Mouse (Mus musculus) stomach, embryonic 16.5 days (tissue): Measurements from ENCODE around the gene Ripor1. TPM values are rescaled to one million over a fixed set of nuclear protein-coding genes. Genes with fewer than 3 reads are reported as not detected.
"Not testable (repeated sequence)": the region's sequence is repeated elsewhere in the genome, so short reads cannot be mapped to it uniquely, and the experiment has no call there.

Experiments used
- ATAC-seq: fragments of 200-750 bp; cut with Nextera tagmentation; 2 replicates; pipeline ENCODE4 v1.8.0; 2017; ENCODE audit warnings: moderate number of reproducible peaks, moderate TSS enrichment; ENCODE audit not compliant: insufficient read depth, low FRiP score
- H3K27ac ChIP-seq: fragments of 300-500 bp; sonication (generic); 2 replicates; pipeline ENCODE4 v1.5.1; 2014; ENCODE audit warnings: low read length
- H3K27me3 ChIP-seq: fragments of 300-500 bp; sonication (generic); 2 replicates; pipeline ENCODE4 v1.6.1; 2014; ENCODE audit warnings: low read length, control low read depth, mixed read lengths; ENCODE audit not compliant: control insufficient read depth, insufficient read depth
- H3K36me3 ChIP-seq: fragments of 300-500 bp; sonication (generic); 2 replicates; pipeline ENCODE4 v1.6.1; 2014; ENCODE audit warnings: low read length; ENCODE audit not compliant: control insufficient read depth, insufficient read depth
- H3K4me1 ChIP-seq: fragments of 300-500 bp; sonication (generic); 2 replicates; pipeline ENCODE4 v1.6.1; 2014; ENCODE audit warnings: low read length, control low read depth, mixed read lengths; ENCODE audit not compliant: control insufficient read depth, insufficient read depth
- H3K4me2 ChIP-seq: fragments of 300-500 bp; sonication (generic); 2 replicates; pipeline ENCODE4 v1.6.1; 2014; ENCODE audit warnings: low read depth, low read length, mixed read lengths
- H3K4me3 ChIP-seq: fragments of 300-500 bp; sonication (generic); replicated peaks from 2 replicates; pipeline ENCODE4 v1.5.1; 2014; ENCODE audit warnings: mild to moderate bottlenecking, low read length
- H3K9ac ChIP-seq: fragments of 300-500 bp; sonication (generic); 2 replicates; pipeline ENCODE4 v1.6.1; 2014; ENCODE audit warnings: low read length
- H3K9me3 ChIP-seq: fragments of 300-500 bp; sonication (generic); replicated peaks from 2 replicates; pipeline ENCODE4 v1.6.1; 2016; ENCODE audit warnings: low read length, control low read depth; ENCODE audit not compliant: control insufficient read depth
- WGBS: fragments of 180-500 bp; shearing (Covaris S2); extraction: QIAGEN DNeasy Blood & Tissue Kit; methylation state at CpG from one replicate; pipeline ENCODE4 v1.1.7; 2014; 5-methylcytosine and 5-hydroxymethylcytosine counted together
- polyA plus RNA-seq: library from polyadenylated mRNA; unstranded; fragments of >200 nt; fragmentation: Nextera tagmentation; extraction: Ambion mirVana; gene quantifications from 2 replicates; pipeline ENCODE4 v1.2.1, GENCODE M21; 2015

Gene Ripor1
- polyA plus RNA-seq, result 21.9 and 23.3 TPM in 2 replicates

DNA sequence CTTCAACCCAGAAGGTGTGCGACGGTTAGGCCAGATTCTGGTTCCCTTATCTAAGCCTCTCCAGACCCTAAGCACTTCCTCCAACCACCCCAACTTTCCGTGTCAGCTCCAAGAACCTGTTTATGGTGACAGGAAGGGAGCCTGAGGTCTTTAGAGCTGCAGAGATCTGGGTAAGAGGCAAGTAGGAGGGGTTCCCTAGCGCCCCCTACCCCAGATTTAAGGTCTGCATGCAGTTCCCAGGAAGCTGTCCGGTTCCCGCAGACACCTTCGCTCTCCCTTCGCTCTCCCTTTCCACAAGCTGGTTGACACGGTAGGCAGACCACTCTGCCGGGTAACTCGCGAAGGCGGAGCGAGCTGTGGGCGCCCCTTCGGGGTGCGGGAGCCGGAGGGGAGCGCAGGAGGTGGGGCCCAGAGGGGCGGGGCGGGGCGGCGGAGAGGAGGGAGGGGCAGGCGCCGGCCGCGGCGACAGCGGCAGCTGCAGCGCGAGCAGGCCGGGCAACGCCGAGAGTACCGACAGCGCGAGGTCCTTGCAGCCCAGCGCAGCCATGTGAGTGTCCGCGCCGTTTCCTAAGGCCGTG, at the start of gene Ripor1:
Ripor1 (plus strand) TSS at position 452 of the 578 bp plus-strand sequence.
- Histone ChIP-seq H3K4me3 (peak within 1 kb of the TSS; percentile 81), H3K9ac (peak within 1 kb of the TSS; percentile 88), H3K4me1 (peaks cover 19% of the 10 kb centered on the region), H3K27me3 (no peaks in the 10 kb centered on the region), H3K36me3 (no peaks in the 10 kb centered on the region), H3K9me3 (no peaks in the 10 kb centered on the region), H3K27ac (peak within 1 kb of the TSS; percentile 89), H3K4me2 (peak within 1 kb of the TSS; percentile 91)
- ATAC-seq, result peak; percentile 88
- WGBS, result 0% methylated on average over 39 of the region's 42 CpGs

GRCm38 (mm10) chr8:105562863-105563262, 42.2 kb upstream of the Ripor1 start:
- H3K36me3 ChIP-seq, result no peaks in the 10 kb centered on the region
- H3K27me3 ChIP-seq, result no peaks in the 10 kb centered on the region
- no peaks in the 10 kb centered on the region for H3K9me3 ChIP-seq
- H3K9ac ChIP-seq, result no peak overlapping the region
- H3K4me2 ChIP-seq, result no peak overlapping the region
- no peak overlapping the region for H3K4me3 ChIP-seq
- no peak for ATAC-seq
- H3K4me1 ChIP-seq, result peaks cover 15% of the 10 kb centered on the region
- 81% methylated on average over 3 of the region's 3 CpGs for WGBS
- H3K27ac ChIP-seq, result no peak overlapping the region

DNA sequence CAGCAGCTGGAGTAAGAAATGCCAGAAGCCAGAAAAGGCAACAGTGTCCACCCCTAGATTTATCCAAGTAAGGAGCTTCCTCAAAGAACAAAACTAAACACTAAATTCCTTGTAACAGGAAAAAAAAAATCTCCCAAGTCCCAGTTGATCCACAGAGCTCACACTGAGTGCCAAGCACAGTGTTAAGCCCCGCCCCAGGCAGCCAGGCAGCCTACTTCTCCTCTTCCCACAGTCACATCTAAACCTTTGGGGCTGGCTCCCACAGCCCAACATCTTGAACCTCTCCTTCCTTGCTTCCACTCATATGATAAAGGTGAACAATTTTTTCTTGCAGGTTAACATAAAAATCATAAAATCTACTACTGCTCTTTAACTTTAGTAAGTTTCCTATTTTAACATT, 41.2 kb upstream of the Ripor1 start:
- 73% methylated on average over 1 of the region's 1 CpGs for WGBS
- Histone ChIP-seq H3K9ac (no peak overlapping the region), H3K4me1 (peaks cover 15% of the 10 kb centered on the region), H3K9me3 (no peaks in the 10 kb centered on the region), H3K27ac (no peak overlapping the region; the same call in 1 of the 2 replicates), H3K4me2 (no peak overlapping the region), H3K27me3 (no peaks in the 10 kb centered on the region), H3K4me3 (no peak overlapping the region), H3K36me3 (no peaks in the 10 kb centered on the region)
- no peak for ATAC-seq

DNA sequence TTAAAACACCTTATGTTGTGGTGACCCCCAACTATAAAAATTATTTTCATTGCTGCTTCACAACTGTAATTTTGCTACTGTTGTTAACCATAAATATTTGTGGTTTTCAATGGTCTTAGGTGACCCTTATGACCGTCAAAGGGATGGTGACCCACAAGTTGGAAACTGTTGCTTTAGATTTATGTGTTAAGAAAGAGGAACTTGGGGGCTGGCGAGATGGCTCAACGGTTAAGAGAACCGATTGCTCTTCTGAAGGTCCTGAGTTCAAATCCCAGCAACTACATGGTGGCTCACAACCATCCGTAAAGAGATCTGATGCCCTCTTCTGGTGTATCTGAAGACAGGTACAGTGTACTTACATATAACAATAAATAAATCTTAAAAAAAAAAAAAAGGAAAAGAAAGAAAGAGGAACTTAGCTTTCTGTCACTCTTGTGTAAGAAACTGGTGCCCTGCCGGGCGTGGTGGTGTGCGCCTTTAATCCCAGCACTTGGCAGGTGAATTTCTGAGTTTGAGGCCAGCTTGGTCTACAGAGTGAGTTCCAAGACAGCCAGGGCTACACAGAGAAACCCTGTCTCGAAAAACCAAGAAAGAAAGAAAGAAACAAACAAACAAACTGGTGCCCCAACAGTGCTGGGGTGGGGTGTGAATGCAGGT, 40.4 kb upstream of the Ripor1 start:
- H3K36me3 ChIP-seq, H3K9me3 ChIP-seq, ATAC-seq, H3K27me3 ChIP-seq: not testable (repeated sequence)
- 75% methylated on average over 9 of the region's 9 CpGs for WGBS
- H3K27ac ChIP-seq, result peak overlapping the region; percentile 72
- peak overlapping the region; percentile 80 for H3K4me3 ChIP-seq
- peaks cover 15% of the 10 kb centered on the region for H3K4me1 ChIP-seq
- H3K9ac ChIP-seq, result peak overlapping the region; percentile 93
- peak overlapping the region; percentile 87 for H3K4me2 ChIP-seq

GRCm38 (mm10) chr8:105565401-105565881, 39.6 kb upstream of the Ripor1 start:
- H3K36me3 ChIP-seq, result no peaks in the 10 kb centered on the region
- WGBS, result 0% methylated on average over 31 of the region's 31 CpGs
- peak overlapping the region; percentile 93 for H3K9ac ChIP-seq
- H3K4me2 ChIP-seq, result peak overlapping the region; percentile 87
- H3K4me3 ChIP-seq, result peak overlapping the region; percentile 80
- H3K9me3 ChIP-seq, result no peaks in the 10 kb centered on the region
- peak; percentile 71 for ATAC-seq
- H3K27me3 ChIP-seq, result no peaks in the 10 kb centered on the region
- peak overlapping the region; percentile 72 for H3K27ac ChIP-seq
- H3K4me1 ChIP-seq, result peaks cover 15% of the 10 kb centered on the region

DNA sequence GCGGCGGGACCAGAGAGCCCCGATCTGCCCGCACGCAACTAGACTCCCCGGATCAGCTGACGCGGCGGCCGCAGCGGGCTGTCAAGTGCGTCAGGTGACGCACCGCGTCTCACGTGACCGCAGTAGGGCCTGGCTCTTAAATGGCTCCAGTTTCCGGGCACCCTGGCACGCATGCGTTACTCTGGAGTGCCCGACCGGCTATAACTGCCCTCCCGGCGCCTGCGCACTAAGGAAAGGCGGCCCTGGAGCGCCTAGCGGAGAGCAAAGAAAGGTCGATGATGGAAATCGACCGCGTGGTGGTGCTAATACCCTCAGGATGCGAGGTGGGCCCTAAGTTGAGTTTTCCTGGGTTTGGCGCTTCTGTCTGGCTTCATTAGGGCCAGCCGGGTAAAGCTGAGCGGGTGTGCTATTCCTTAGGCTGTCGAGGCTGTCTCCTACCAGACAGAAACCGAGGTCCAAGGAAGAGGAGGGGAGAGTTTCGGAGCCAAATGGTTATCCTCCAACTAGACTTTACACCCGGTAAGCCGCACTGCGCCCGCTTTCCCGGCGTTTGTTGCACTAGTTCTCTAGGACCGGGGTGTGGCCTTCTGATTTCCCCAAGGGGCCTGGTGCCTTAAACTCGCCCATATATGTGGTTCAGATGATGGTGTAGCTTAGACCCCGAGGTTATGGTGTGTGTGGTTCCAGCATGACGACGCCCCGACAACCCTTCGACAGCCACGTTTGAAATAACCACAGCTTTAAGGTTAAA, 38.9 kb upstream of the Ripor1 start, which contains the start of gene Atp6v0d1:
Atp6v0d1 (minus strand) TSS at position 96 of the 751 bp plus-strand sequence.
- H3K27ac ChIP-seq, result peak within 1 kb of the TSS; percentile 72
- peaks cover 15% of the 10 kb centered on the region for H3K4me1 ChIP-seq
- peak within 1 kb of the TSS; percentile 93 for H3K9ac ChIP-seq
- H3K27me3 ChIP-seq, result no peaks in the 10 kb centered on the region
- peak within 1 kb of the TSS; percentile 87 for H3K4me2 ChIP-seq
- ATAC-seq, result peak; percentile 98
- H3K36me3 ChIP-seq, result no peaks in the 10 kb centered on the region
- H3K4me3 ChIP-seq, result peak within 1 kb of the TSS; percentile 80
- WGBS, result 2% methylated on average over 53 of the region's 53 CpGs
- H3K9me3 ChIP-seq, result no peaks in the 10 kb centered on the region

GRCm38 (mm10) chr8:105566703-105567595, 38.1 kb upstream of the Ripor1 start:
- ATAC-seq, result no peak
- WGBS, result 28% methylated on average over 27 of the region's 27 CpGs

DNA sequence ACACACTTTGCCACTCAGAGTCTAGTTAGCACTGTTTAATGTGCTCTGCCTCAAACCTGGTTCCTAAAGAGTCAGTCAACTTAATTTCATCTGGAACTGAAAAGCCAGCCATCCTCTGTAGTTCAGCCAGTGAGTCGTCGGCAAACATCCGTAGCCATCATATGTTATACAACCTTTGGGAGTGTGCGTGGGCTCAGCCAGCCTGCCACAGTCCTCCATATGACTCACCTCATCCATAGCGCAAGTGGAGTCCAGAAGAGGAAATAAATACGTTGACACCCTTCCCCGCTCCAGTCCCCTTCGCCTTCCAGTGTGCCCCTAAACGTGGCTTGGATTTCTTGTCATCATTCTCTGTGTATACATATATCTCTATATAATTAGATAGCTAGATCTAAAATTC, 33.2 kb upstream of the Ripor1 start:
- Histone ChIP-seq H3K27me3 (no peaks in the 10 kb centered on the region), H3K36me3 (no peaks in the 10 kb centered on the region), H3K9me3 (no peaks in the 10 kb centered on the region), H3K4me2 (no peak overlapping the region), H3K4me1 (peaks cover 4% of the 10 kb centered on the region; the same call in 1 of the 2 replicates), H3K9ac (no peak overlapping the region), H3K4me3 (no peak overlapping the region), H3K27ac (no peak overlapping the region)
- ATAC-seq, result no peak
- 81% methylated on average over 9 of the region's 9 CpGs for WGBS

More at GRCm38 (mm10) chr8:105566703-105567595, 38.1 kb upstream of the Ripor1 start:
- Histone ChIP-seq H3K36me3 (no peaks in the 10 kb centered on the region), H3K27ac (no peak overlapping the region), H3K9me3 (no peaks in the 10 kb centered on the region), H3K4me1 (peaks cover 15% of the 10 kb centered on the region), H3K27me3 (no peaks in the 10 kb centered on the region), H3K4me3 (peak overlapping the region; percentile 80), H3K4me2 (peak overlapping the region; percentile 83), H3K9ac (peak overlapping the region; percentile 73)
